Mouse (Mus musculus): Measurements from ENCODE around the gene Spag9.

- TF ChIP-seq CTCF (IDR thresholded peaks at IDR 0.05) (no peak), POLR2A (IDR thresholded peaks at IDR 0.05; ENCODE audit: insufficient read depth, low read depth, low read length) (peak; percentile 94)
Observed at GRCm38 (mm10) chr11:93995111-93995719, 676 bp upstream of the Spag9 start.

Measured in heart, adult 2 months (tissue).